Mouse (Mus musculus): ENCODE measurements around the gene Dhcr7. TPM values are rescaled to one million over a fixed set of nuclear protein-coding genes. Genes with fewer than 3 reads are reported as not detected.

The Dhcr7 gene
- polyA plus RNA-seq, 1 experiment from 2014 or later = 20.2 TPM

GRCm38 (mm10) chr7:143866538-143866937 is 43.6 kb downstream of the Dhcr7 start, which contains the start of gene Gm498:
Gm498 (plus strand) TSS chr7:143866838.
- Histone ChIP-seq H3K27ac (replicated peaks in 1 of 2; ENCODE audit: control insufficient read depth in 1 of 2, insufficient read depth in 1 of 2, low read depth in 2 of 2, low read length in 2 of 2) (no peak within 1 kb of the TSS), H3K9ac (ENCODE audit: low read length) (no peak within 1 kb of the TSS), H3K27me3 (ENCODE audit: control insufficient read depth, insufficient read depth, low read length) (no peaks in the 10 kb centered on the region), H3K4me3 (ENCODE audit: control insufficient read depth in 1 of 2, insufficient read depth in 1 of 2, low read depth in 1 of 2, low read length in 2 of 2) (no peak within 1 kb of the TSS), H3K4me2 (ENCODE audit: low read length) (no peak within 1 kb of the TSS), H3K36me3 (ENCODE audit: control insufficient read depth, insufficient read depth, low read length) (no peaks in the 10 kb centered on the region), H3K9me3 (ENCODE audit: control insufficient read depth, low read length) (peaks cover under 1% of the 10 kb centered on the region; the same call in 1 of the 2 replicates), H3K4me1 (ENCODE audit: control insufficient read depth in 2 of 2, insufficient read depth in 2 of 2, low read length in 2 of 2) (no peaks in the 10 kb centered on the region)
- WGBS = 74% methylated on average over 2 of the region's 2 CpGs
- no peak for ATAC-seq (ENCODE audit: insufficient number of reproducible peaks, insufficient read depth, low FRiP score, low read depth)

GRCm38 (mm10) chr7:143868874-143869273 is 45.9 kb downstream of the Dhcr7 start:
- no peak for ATAC-seq (ENCODE audit: insufficient number of reproducible peaks, insufficient read depth, low FRiP score, low read depth)
- Histone ChIP-seq H3K4me3 (ENCODE audit: control insufficient read depth in 1 of 2, insufficient read depth in 1 of 2, low read depth in 1 of 2, low read length in 2 of 2) (no peak overlapping the region), H3K27ac (replicated peaks in 1 of 2; ENCODE audit: control insufficient read depth in 1 of 2, insufficient read depth in 1 of 2, low read depth in 2 of 2, low read length in 2 of 2) (no peak overlapping the region), H3K4me2 (ENCODE audit: low read length) (no peak overlapping the region), H3K4me1 (ENCODE audit: control insufficient read depth in 2 of 2, insufficient read depth in 2 of 2, low read length in 2 of 2) (no peaks in the 10 kb centered on the region), H3K9ac (ENCODE audit: low read length) (no peak overlapping the region), H3K9me3 (ENCODE audit: control insufficient read depth, low read length) (peaks cover 7% of the 10 kb centered on the region; the same call in 1 of the 2 replicates), H3K36me3 (ENCODE audit: control insufficient read depth, insufficient read depth, low read length) (no peaks in the 10 kb centered on the region), H3K27me3 (ENCODE audit: control insufficient read depth, insufficient read depth, low read length) (no peaks in the 10 kb centered on the region)
- 70% methylated on average over 4 of the region's 4 CpGs for WGBS

GRCm38 (mm10) chr7:143883717-143884116 is 60.8 kb downstream of the Dhcr7 start:
- no peaks in the 10 kb centered on the region for H3K4me1 ChIP-seq (ENCODE audit: control insufficient read depth in 2 of 2, insufficient read depth in 2 of 2, low read length in 2 of 2)
- H3K27me3 ChIP-seq (ENCODE audit: control insufficient read depth, insufficient read depth, low read length) = no peaks in the 10 kb centered on the region
- H3K27ac ChIP-seq (replicated peaks in 1 of 2; ENCODE audit: control insufficient read depth in 1 of 2, insufficient read depth in 1 of 2, low read depth in 2 of 2, low read length in 2 of 2) = no peak overlapping the region
- H3K4me2 ChIP-seq (ENCODE audit: low read length) = no peak overlapping the region
- ATAC-seq (ENCODE audit: insufficient number of reproducible peaks, insufficient read depth, low FRiP score, low read depth) = no peak
- WGBS = 48% methylated on average over 6 of the region's 6 CpGs
- no peak overlapping the region for H3K9ac ChIP-seq (ENCODE audit: low read length)
- H3K9me3 ChIP-seq (ENCODE audit: control insufficient read depth, low read length) = no peaks in the 10 kb centered on the region
- no peak overlapping the region for H3K4me3 ChIP-seq (ENCODE audit: control insufficient read depth in 1 of 2, insufficient read depth in 1 of 2, low read depth in 1 of 2, low read length in 2 of 2)
- H3K36me3 ChIP-seq (ENCODE audit: control insufficient read depth, insufficient read depth, low read length) = no peaks in the 10 kb centered on the region

GRCm38 (mm10) chr7:143891146-143891545 is 68.2 kb downstream of the Dhcr7 start:
- no peak for ATAC-seq (ENCODE audit: insufficient number of reproducible peaks, insufficient read depth, low FRiP score, low read depth)
- H3K4me1 ChIP-seq (ENCODE audit: control insufficient read depth in 2 of 2, insufficient read depth in 2 of 2, low read length in 2 of 2) = no peaks in the 10 kb centered on the region
- H3K9me3 ChIP-seq (ENCODE audit: control insufficient read depth, low read length) = no peaks in the 10 kb centered on the region
- H3K36me3 ChIP-seq (ENCODE audit: control insufficient read depth, insufficient read depth, low read length) = no peaks in the 10 kb centered on the region
- no peak overlapping the region for H3K9ac ChIP-seq (ENCODE audit: low read length)
- no peak overlapping the region for H3K27ac ChIP-seq (replicated peaks in 1 of 2; ENCODE audit: control insufficient read depth in 1 of 2, insufficient read depth in 1 of 2, low read depth in 2 of 2, low read length in 2 of 2)
- no peak overlapping the region for H3K4me2 ChIP-seq (ENCODE audit: low read length)
- H3K27me3 ChIP-seq (ENCODE audit: control insufficient read depth, insufficient read depth, low read length) = no peaks in the 10 kb centered on the region; the same call in 1 of the 2 replicates
- 71% methylated on average over 2 of the region's 2 CpGs for WGBS
- H3K4me3 ChIP-seq (ENCODE audit: control insufficient read depth in 1 of 2, insufficient read depth in 1 of 2, low read depth in 1 of 2, low read length in 2 of 2) = no peak overlapping the region

- no peak overlapping the region for H3K4me2 ChIP-seq (ENCODE audit: low read length)
- no peak for ATAC-seq (ENCODE audit: insufficient number of reproducible peaks, insufficient read depth, low FRiP score, low read depth)
- no peak overlapping the region for H3K27ac ChIP-seq (replicated peaks in 1 of 2; ENCODE audit: control insufficient read depth in 1 of 2, insufficient read depth in 1 of 2, low read depth in 2 of 2, low read length in 2 of 2)
- H3K4me3 ChIP-seq (ENCODE audit: control insufficient read depth in 1 of 2, insufficient read depth in 1 of 2, low read depth in 1 of 2, low read length in 2 of 2) = no peak overlapping the region
- WGBS = 63% methylated on average over 2 of the region's 2 CpGs
- H3K4me1 ChIP-seq (ENCODE audit: control insufficient read depth in 2 of 2, insufficient read depth in 2 of 2, low read length in 2 of 2) = no peaks in the 10 kb centered on the region
- no peaks in the 10 kb centered on the region; the same call in 1 of the 2 replicates for H3K27me3 ChIP-seq (ENCODE audit: control insufficient read depth, insufficient read depth, low read length)
- no peaks in the 10 kb centered on the region for H3K9me3 ChIP-seq (ENCODE audit: control insufficient read depth, low read length)
- H3K9ac ChIP-seq (ENCODE audit: low read length) = no peak overlapping the region
- H3K36me3 ChIP-seq (ENCODE audit: control insufficient read depth, insufficient read depth, low read length) = no peaks in the 10 kb centered on the region
Measured at GRCm38 (mm10) chr7:143892361-143892760, 69.4 kb downstream of the Dhcr7 start.

Small RNA genes within 50 kb of the gene (microRNA-seq; reads per million reads assigned to microRNA genes)
- gene Gm22064 = not detected

Other genes starting within 250 kb of the Dhcr7 start
- gene Cars, start 223.1 kb upstream of the Dhcr7 start, polyA plus RNA-seq (2014; fragmentation: Nextera tagmentation; extraction: Ambion mirVana) = 24.3 and 24.5 TPM in 2 replicates
- gene Tnfrsf26, start 194.4 kb upstream of the Dhcr7 start, polyA plus RNA-seq (2014; fragmentation: Nextera tagmentation; extraction: Ambion mirVana) = 0.63 and 0.80 TPM in 2 replicates
- 4.0 and 4.6 TPM in 2 replicates for gene Tnfrsf22, start 173.5 kb upstream of the Dhcr7 start, polyA plus RNA-seq (2014; fragmentation: Nextera tagmentation; extraction: Ambion mirVana)
- 1.3 and 2.2 TPM in 2 replicates for gene Tnfrsf23, start 137.3 kb upstream of the Dhcr7 start, polyA plus RNA-seq (2014; fragmentation: Nextera tagmentation; extraction: Ambion mirVana)
- 34.9 and 36.9 TPM in 2 replicates for gene Osbpl5, start 66.2 kb upstream of the Dhcr7 start, polyA plus RNA-seq (2014; fragmentation: Nextera tagmentation; extraction: Ambion mirVana)
- not detected in 2 replicates for gene Mrgprg, start 56.2 kb upstream of the Dhcr7 start, polyA plus RNA-seq (2014; fragmentation: Nextera tagmentation; extraction: Ambion mirVana)
- 1.5 and 2.3 TPM in 2 replicates for gene Mrgpre, start 38.6 kb upstream of the Dhcr7 start, polyA plus RNA-seq (2014; fragmentation: Nextera tagmentation; extraction: Ambion mirVana)
- gene Nadsyn1, start 296 bp upstream of the Dhcr7 start, polyA plus RNA-seq (2014; fragmentation: Nextera tagmentation; extraction: Ambion mirVana) = 7.2 and 9.2 TPM in 2 replicates
- not detected in 2 replicates for gene Gm498, start 43.7 kb downstream of the Dhcr7 start, polyA plus RNA-seq (2014; fragmentation: Nextera tagmentation; extraction: Ambion mirVana)
- 0.16 and 0.49 TPM in 2 replicates for gene Shank2, start 178.8 kb downstream of the Dhcr7 start, polyA plus RNA-seq (2014; fragmentation: Nextera tagmentation; extraction: Ambion mirVana)

All from heart, embryonic 14.5 days (tissue).